Comparison of ENCODE assay signal across 32 mouse cellular contexts in genomic region chr15:98036578-98036977, GRCm38 (mm10). TPM values are rescaled to one million over a fixed set of nuclear protein-coding genes. Genes with fewer than 3 reads are reported as not detected.
DNase-seq lines count a peak whose midpoint lies in the region; ATAC-seq and TF ChIP-seq lines count a peak whose summit lies in the region.
"Had no signal": no experiment of that assay in that cellular context is flagged by ENCODE, and none has a peak within 500 bp of the region (broad histone marks: within the 10 kb centered on the region; RNA-seq: fewer than 3 reads in every experiment).

No protein-coding gene starts in this region.

- no peaks in the 10 kb centered on the region for H3K9me3 ChIP-seq in hindbrain, postnatal 0 days (ENCODE audit: low read length)
- H3K9me3 ChIP-seq in hindbrain, embryonic 16.5 days (ENCODE audit: control insufficient read depth, low read length), result no peaks in the 10 kb centered on the region
- no peaks in the 10 kb centered on the region for H3K9me3 ChIP-seq in lung, embryonic 14.5 days (ENCODE audit: low read depth, low read length)
- no peaks in the 10 kb centered on the region for H3K9me3 ChIP-seq in E14TG2a.4 (ENCODE audit: low read length)
- H3K9me3 ChIP-seq in forebrain, embryonic 16.5 days (ENCODE audit: control insufficient read depth, low read length), result no peaks in the 10 kb centered on the region
- H3K9me3 ChIP-seq: embryonic facial prominence, embryonic 13.5 days; hindbrain, embryonic 15.5 days; kidney, embryonic 15.5 days; limb, embryonic 10.5 days; limb, embryonic 15.5 days; midbrain, embryonic 10.5 days; neural tube, embryonic 12.5 days had no signal

- no peak overlapping the region for H3K9ac ChIP-seq in hindbrain, postnatal 0 days (replicated peaks; ENCODE audit: low read length)
- H3K9ac ChIP-seq in hindbrain, embryonic 16.5 days (ENCODE audit: low read depth, low read length), result no peak overlapping the region
- no peak overlapping the region for H3K9ac ChIP-seq in lung, embryonic 14.5 days
- H3K9ac ChIP-seq in forebrain, embryonic 16.5 days (replicated peaks; ENCODE audit: low read depth, low read length), result no peak overlapping the region
- H3K9ac ChIP-seq: embryonic facial prominence, embryonic 13.5 days; forebrain, postnatal 0 days; hindbrain, embryonic 15.5 days; kidney, embryonic 15.5 days; limb, embryonic 15.5 days; neural tube, embryonic 12.5 days had no signal

- no peaks in the 10 kb centered on the region for H3K4me1 ChIP-seq in hindbrain, postnatal 0 days (ENCODE audit: insufficient read depth, low read length)
- no peaks in the 10 kb centered on the region for H3K4me1 ChIP-seq in hindbrain, embryonic 16.5 days (ENCODE audit: control insufficient read depth, insufficient read depth, low read depth, low read length)
- H3K4me1 ChIP-seq in lung, embryonic 14.5 days (ENCODE audit: insufficient read depth), result no peaks in the 10 kb centered on the region
- H3K4me1 ChIP-seq in E14TG2a.4 (replicated peaks; ENCODE audit: low read depth, low read length), result peaks cover 22% of the 10 kb centered on the region
- peaks cover 12% of the 10 kb centered on the region for H3K4me1 ChIP-seq in forebrain, embryonic 16.5 days (replicated peaks; ENCODE audit: control insufficient read depth, insufficient read depth, low read length)
- no peaks in the 10 kb centered on the region for H3K4me1 ChIP-seq in kidney, adult 2 months (ENCODE audit: control insufficient read depth, insufficient read depth, low read length)
- H3K4me1 ChIP-seq: hindbrain, embryonic 15.5 days; kidney, embryonic 15.5 days had no signal

- H3K36me3 ChIP-seq in hindbrain, postnatal 0 days (ENCODE audit: insufficient read depth, low read length), result peaks cover 25% of the 10 kb centered on the region
- H3K36me3 ChIP-seq in hindbrain, embryonic 16.5 days (ENCODE audit: control insufficient read depth, insufficient read depth, low read length), result peaks cover 11% of the 10 kb centered on the region; the same call in 1 of the 2 replicates
- H3K36me3 ChIP-seq in lung, embryonic 14.5 days (ENCODE audit: insufficient read depth), result peaks cover 33% of the 10 kb centered on the region
- peaks cover 35% of the 10 kb centered on the region for H3K36me3 ChIP-seq in E14TG2a.4 (ENCODE audit: insufficient read depth, low read length)
- peaks cover 4% of the 10 kb centered on the region; the same call in 1 of the 2 replicates for H3K36me3 ChIP-seq in forebrain, embryonic 16.5 days (ENCODE audit: control insufficient read depth, insufficient read depth)
- no peaks in the 10 kb centered on the region for H3K36me3 ChIP-seq in kidney, adult 2 months (ENCODE audit: control insufficient read depth, insufficient read depth, low read length)

- peak; percentile 26; the same call in 1 of the 2 replicates for TF ChIP-seq CTCF in hindbrain, postnatal 0 days (IDR thresholded peaks at IDR 0.05; ENCODE audit: low read depth)
- TF ChIP-seq CTCF in lung, embryonic 14.5 days (IDR thresholded peaks at IDR 0.05; ENCODE audit: low read depth), result peak; percentile 37
- peak; percentile 39 for TF ChIP-seq CTCF in E14TG2a.4 (conservative IDR thresholded peaks at IDR 0.05; ENCODE audit: low read length)
- TF ChIP-seq CTCF in kidney, adult 2 months (conservative IDR thresholded peaks at IDR 0.05; ENCODE audit: insufficient read depth, insufficient read length, low read depth, low read length), result no peak

- H3K27me3 ChIP-seq in hindbrain, postnatal 0 days (ENCODE audit: insufficient read depth, low read length), result no peaks in the 10 kb centered on the region
- H3K27me3 ChIP-seq in hindbrain, embryonic 16.5 days (replicated peaks; ENCODE audit: control insufficient read depth, insufficient read depth, low read length), result no peaks in the 10 kb centered on the region
- H3K27me3 ChIP-seq in lung, embryonic 14.5 days (ENCODE audit: insufficient read depth, low read length), result no peaks in the 10 kb centered on the region
- H3K27me3 ChIP-seq in E14TG2a.4 (ENCODE audit: insufficient read depth, low read length), result peaks cover 2% of the 10 kb centered on the region; the same call in 1 of the 2 replicates
- no peaks in the 10 kb centered on the region for H3K27me3 ChIP-seq in forebrain, embryonic 16.5 days (replicated peaks; ENCODE audit: control insufficient read depth, insufficient read depth, low read length)
- H3K27me3 ChIP-seq in kidney, adult 2 months (replicated peaks; ENCODE audit: control insufficient read depth, insufficient read depth, low read length), result no peaks in the 10 kb centered on the region
- H3K27me3 ChIP-seq: embryonic facial prominence, embryonic 13.5 days; hindbrain, embryonic 15.5 days; kidney, embryonic 15.5 days; limb, embryonic 15.5 days; neural tube, embryonic 12.5 days had no signal

- 97% methylated on average over 5 of the region's 5 CpGs for WGBS in hindbrain, postnatal 0 days
- 98% methylated on average over 5 of the region's 5 CpGs for WGBS in hindbrain, embryonic 16.5 days
- 91% methylated on average over 5 of the region's 5 CpGs for WGBS in lung, embryonic 14.5 days
- 94% methylated on average over 5 of the region's 5 CpGs for WGBS in forebrain, embryonic 16.5 days
- 93% methylated on average over 5 of the region's 5 CpGs for WGBS in kidney, adult 2 months

- H3K4me3 ChIP-seq in hindbrain, postnatal 0 days (ENCODE audit: low read length), result no peak overlapping the region
- H3K4me3 ChIP-seq in hindbrain, embryonic 16.5 days (ENCODE audit: low read length), result no peak overlapping the region
- H3K4me3 ChIP-seq in lung, embryonic 14.5 days (ENCODE audit: low read depth, low read length), result no peak overlapping the region
- H3K4me3 ChIP-seq in E14TG2a.4 (replicated peaks; ENCODE audit: low read length), result no peak overlapping the region
- no peak overlapping the region for H3K4me3 ChIP-seq in forebrain, embryonic 16.5 days (replicated peaks; ENCODE audit: low read length)
- no peak overlapping the region for H3K4me3 ChIP-seq in kidney, adult 2 months (ENCODE audit: insufficient read depth, low read depth, low read length)
- H3K4me3 ChIP-seq: embryonic facial prominence, embryonic 13.5 days; hindbrain, embryonic 10.5 days; hindbrain, embryonic 15.5 days; kidney, embryonic 15.5 days; limb, embryonic 10.5 days; limb, embryonic 15.5 days; midbrain, embryonic 10.5 days; myocyte; neural tube, embryonic 12.5 days had no signal

- ATAC-seq in hindbrain, postnatal 0 days, result no peak
- no peak for ATAC-seq in hindbrain, embryonic 16.5 days
- no peak for ATAC-seq in lung, embryonic 14.5 days (ENCODE audit: insufficient read depth)
- ATAC-seq in forebrain, embryonic 16.5 days, result no peak
- ATAC-seq: CD4-positive, CD25-positive, alpha-beta regulatory T cell, adult 4 months; forebrain, postnatal 0 days; midbrain, embryonic 16.5 days had no signal

- no peak overlapping the region for H3K27ac ChIP-seq in hindbrain, postnatal 0 days
- H3K27ac ChIP-seq in hindbrain, embryonic 16.5 days (ENCODE audit: low read depth, low read length), result no peak overlapping the region
- no peak overlapping the region for H3K27ac ChIP-seq in lung, embryonic 14.5 days (ENCODE audit: low read depth)
- H3K27ac ChIP-seq in forebrain, embryonic 16.5 days (ENCODE audit: low read length), result no peak overlapping the region
- no peak overlapping the region for H3K27ac ChIP-seq in kidney, adult 2 months (ENCODE audit: insufficient read depth, low read depth, low read length)
- H3K27ac ChIP-seq: embryonic facial prominence, embryonic 13.5 days; hindbrain, embryonic 10.5 days; hindbrain, embryonic 15.5 days; kidney, embryonic 15.5 days; limb, embryonic 10.5 days; limb, embryonic 15.5 days; midbrain, embryonic 10.5 days; neural tube, embryonic 12.5 days had no signal

- H3K4me2 ChIP-seq in hindbrain, postnatal 0 days (ENCODE audit: low read depth, low read length), result no peak overlapping the region
- no peak overlapping the region for H3K4me2 ChIP-seq in hindbrain, embryonic 16.5 days (ENCODE audit: low read length)
- no peak overlapping the region for H3K4me2 ChIP-seq in lung, embryonic 14.5 days
- H3K4me2 ChIP-seq in forebrain, embryonic 16.5 days (ENCODE audit: low read length), result no peak overlapping the region
- H3K4me2 ChIP-seq: embryonic facial prominence, embryonic 13.5 days; hindbrain, embryonic 15.5 days; kidney, embryonic 15.5 days; limb, embryonic 15.5 days; neural tube, embryonic 12.5 days had no signal

- no peak for TF ChIP-seq POLR2A in kidney, adult 2 months (IDR thresholded peaks at IDR 0.05; ENCODE audit: low read depth, low read length)

- DNase-seq in hindbrain, postnatal 0 days (ENCODE audit: low spot score), result no peak
- no peak for DNase-seq in lung, embryonic 14.5 days
- no peak for DNase-seq in lung, postnatal 36 days
- peak; percentile 64 for DNase-seq in R1 (ENCODE audit: low read depth, low spot score)
- DNase-seq in kidney, adult 2 months, result no peak
- DNase-seq: adrenal gland, postnatal 25 days; cerebellum, adult 18-20 months; cerebellum, postnatal 10 days; forebrain, postnatal 0 days; heart, postnatal 14 days; kidney, adult 11 months; kidney, postnatal 25 days; layer of hippocampus, postnatal 36 days; lung, postnatal 10 days; right cerebral cortex, adult 18-20 months; spleen, adult 18-20 months; thymus, adult 2 months; thymus, postnatal 36 days had no signal

RNA-seq across cellular contexts. Expression of gene Col2a1, which starts 32.1 kb away (rescaled TPM):
- total RNA-seq in hindbrain, postnatal 0 days (2014; rRNA removed), result 19.3 and 28.9 TPM in 2 replicates
- polyA plus RNA-seq in hindbrain, postnatal 0 days (2015; fragmentation: Nextera tagmentation; extraction: Ambion mirVana), result 7.4 and 8.1 TPM in 2 replicates
- 11.9 and 43.4 TPM in 2 replicates for polyA plus RNA-seq in hindbrain, embryonic 16.5 days (2015; fragmentation: Nextera tagmentation; extraction: Ambion mirVana)
- 29.3 and 33.3 TPM in 2 replicates for polyA plus RNA-seq in lung, embryonic 14.5 days (2014; fragmentation: Nextera tagmentation; extraction: Ambion mirVana)
- 16.6 and 35.1 TPM in 2 replicates for polyA plus RNA-seq in forebrain, embryonic 16.5 days (2015; fragmentation: Nextera tagmentation; extraction: Ambion mirVana)
- polyA plus RNA-seq in kidney, adult 2 months (2012; rRNA removed), result 0.01 TPM in 1 of 2 replicates, not detected in the other
- total RNA-seq: adrenal gland, postnatal 25 days had no signal
- polyA plus RNA-seq: CD4-positive, CD25-positive, alpha-beta regulatory T cell, adult 4 months had no signal

RNA-seq across cellular contexts. Expression of gene Pfkm, which starts 55.8 kb away (rescaled TPM):
- total RNA-seq in hindbrain, postnatal 0 days (2014; rRNA removed), result 97.3 and 102 TPM in 2 replicates
- 91.5 and 94.0 TPM in 2 replicates for polyA plus RNA-seq in hindbrain, postnatal 0 days (2015; fragmentation: Nextera tagmentation; extraction: Ambion mirVana)
- 99.4 and 106 TPM in 2 replicates for polyA plus RNA-seq in hindbrain, embryonic 16.5 days (2015; fragmentation: Nextera tagmentation; extraction: Ambion mirVana)
- polyA plus RNA-seq in lung, embryonic 14.5 days (2014; fragmentation: Nextera tagmentation; extraction: Ambion mirVana), result 25.3 and 26.2 TPM in 2 replicates
- 93.3 and 97.0 TPM in 2 replicates for polyA plus RNA-seq in forebrain, embryonic 16.5 days (2015; fragmentation: Nextera tagmentation; extraction: Ambion mirVana)
- polyA plus RNA-seq in kidney, adult 2 months (2012; rRNA removed), result 44.8 and 56.2 TPM in 2 replicates

RNA-seq across cellular contexts. Expression of gene Senp1, which starts 57.0 kb away (rescaled TPM):
- 12.7 and 15.0 TPM in 2 replicates for total RNA-seq in hindbrain, postnatal 0 days (2014; rRNA removed)
- 12.5 TPM in 2 replicates for polyA plus RNA-seq in hindbrain, postnatal 0 days (2015; fragmentation: Nextera tagmentation; extraction: Ambion mirVana)
- 17.3 and 18.9 TPM in 2 replicates for polyA plus RNA-seq in hindbrain, embryonic 16.5 days (2015; fragmentation: Nextera tagmentation; extraction: Ambion mirVana)
- polyA plus RNA-seq in lung, embryonic 14.5 days (2014; fragmentation: Nextera tagmentation; extraction: Ambion mirVana), result 37.8 and 38.0 TPM in 2 replicates
- polyA plus RNA-seq in forebrain, embryonic 16.5 days (2015; fragmentation: Nextera tagmentation; extraction: Ambion mirVana), result 26.9 and 30.9 TPM in 2 replicates
- 7.9 and 8.1 TPM in 2 replicates for polyA plus RNA-seq in kidney, adult 2 months (2012; rRNA removed)
